Mouse (Mus musculus): ENCODE results near the gene Greb1. TPM values are rescaled to one million over a fixed set of nuclear protein-coding genes. Genes with fewer than 3 reads are reported as not detected.

The Greb1 gene
- polyA plus RNA-seq, 1 experiment, result 0.48 TPM

GRCm38 (mm10) chr12:16793371-16793770 is 7.3 kb downstream of the Greb1 start:
- Histone ChIP-seq H3K4me1 (ENCODE audit: control insufficient read depth, insufficient read depth, low read length) (no peaks in the 10 kb centered on the region), H3K4me3 (ENCODE audit: insufficient read depth, low read length) (no peak overlapping the region), H3K27ac (ENCODE audit: insufficient read depth, low read length) (no peak overlapping the region)
- no peak for TF ChIP-seq POLR2A (IDR thresholded peaks at IDR 0.05; ENCODE audit: extremely low read depth, insufficient read depth, low read length)

GRCm38 (mm10) chr12:16790456-16790855 is 10.2 kb downstream of the Greb1 start:
- Histone ChIP-seq H3K4me3 (ENCODE audit: insufficient read depth, low read length) (no peak overlapping the region), H3K27ac (ENCODE audit: insufficient read depth, low read length) (no peak overlapping the region), H3K4me1 (ENCODE audit: control insufficient read depth, insufficient read depth, low read length) (no peaks in the 10 kb centered on the region)
- no peak for TF ChIP-seq CTCF (IDR thresholded peaks at IDR 0.05; ENCODE audit: extremely low read depth, insufficient read depth, low read length)
- no peak for TF ChIP-seq POLR2A (IDR thresholded peaks at IDR 0.05; ENCODE audit: extremely low read depth, insufficient read depth, low read length)

GRCm38 (mm10) chr12:16789756-16790155 is 10.9 kb downstream of the Greb1 start:
- no peak overlapping the region for H3K4me3 ChIP-seq (ENCODE audit: insufficient read depth, low read length)
- TF ChIP-seq CTCF (IDR thresholded peaks at IDR 0.05; ENCODE audit: extremely low read depth, insufficient read depth, low read length), result no peak
- TF ChIP-seq POLR2A (IDR thresholded peaks at IDR 0.05; ENCODE audit: extremely low read depth, insufficient read depth, low read length), result no peak
- no peaks in the 10 kb centered on the region for H3K4me1 ChIP-seq (ENCODE audit: control insufficient read depth, insufficient read depth, low read length)
- no peak overlapping the region for H3K27ac ChIP-seq (ENCODE audit: insufficient read depth, low read length)

GRCm38 (mm10) chr12:16789199-16789598 is 11.5 kb downstream of the Greb1 start:
- no peak overlapping the region for H3K4me3 ChIP-seq (ENCODE audit: insufficient read depth, low read length)
- TF ChIP-seq POLR2A (IDR thresholded peaks at IDR 0.05; ENCODE audit: extremely low read depth, insufficient read depth, low read length) (no peak), CTCF (IDR thresholded peaks at IDR 0.05; ENCODE audit: extremely low read depth, insufficient read depth, low read length) (no peak)
- H3K4me1 ChIP-seq (ENCODE audit: control insufficient read depth, insufficient read depth, low read length), result no peaks in the 10 kb centered on the region
- H3K27ac ChIP-seq (ENCODE audit: insufficient read depth, low read length), result no peak overlapping the region

GRCm38 (mm10) chr12:16788600-16788999 is 12.1 kb downstream of the Greb1 start:
- H3K4me3 ChIP-seq (ENCODE audit: insufficient read depth, low read length), result no peak overlapping the region
- no peaks in the 10 kb centered on the region for H3K4me1 ChIP-seq (ENCODE audit: control insufficient read depth, insufficient read depth, low read length)
- TF ChIP-seq CTCF (IDR thresholded peaks at IDR 0.05; ENCODE audit: extremely low read depth, insufficient read depth, low read length) (no peak), POLR2A (IDR thresholded peaks at IDR 0.05; ENCODE audit: extremely low read depth, insufficient read depth, low read length) (no peak)
- H3K27ac ChIP-seq (ENCODE audit: insufficient read depth, low read length), result no peak overlapping the region

- TF ChIP-seq POLR2A (IDR thresholded peaks at IDR 0.05; ENCODE audit: extremely low read depth, insufficient read depth, low read length), result no peak
- TF ChIP-seq CTCF (IDR thresholded peaks at IDR 0.05; ENCODE audit: extremely low read depth, insufficient read depth, low read length), result no peak
- H3K27ac ChIP-seq (ENCODE audit: insufficient read depth, low read length), result no peak overlapping the region
- H3K4me3 ChIP-seq (ENCODE audit: insufficient read depth, low read length), result no peak overlapping the region
- H3K4me1 ChIP-seq (ENCODE audit: control insufficient read depth, insufficient read depth, low read length), result no peaks in the 10 kb centered on the region
Measured at GRCm38 (mm10) chr12:16781034-16781746, 19.5 kb downstream of the Greb1 start.

- H3K4me1 ChIP-seq (ENCODE audit: control insufficient read depth, insufficient read depth, low read length), result no peaks in the 10 kb centered on the region
- TF ChIP-seq CTCF (IDR thresholded peaks at IDR 0.05; ENCODE audit: extremely low read depth, insufficient read depth, low read length), result no peak
- TF ChIP-seq POLR2A (IDR thresholded peaks at IDR 0.05; ENCODE audit: extremely low read depth, insufficient read depth, low read length), result no peak
- no peak overlapping the region for H3K27ac ChIP-seq (ENCODE audit: insufficient read depth, low read length)
- H3K4me3 ChIP-seq (ENCODE audit: insufficient read depth, low read length), result no peak overlapping the region
Measured at GRCm38 (mm10) chr12:16780320-16780719, 20.4 kb downstream of the Greb1 start.

- Histone ChIP-seq H3K4me3 (ENCODE audit: insufficient read depth, low read length) (no peak overlapping the region), H3K4me1 (ENCODE audit: control insufficient read depth, insufficient read depth, low read length) (no peaks in the 10 kb centered on the region), H3K27ac (ENCODE audit: insufficient read depth, low read length) (no peak overlapping the region)
- no peak for TF ChIP-seq CTCF (IDR thresholded peaks at IDR 0.05; ENCODE audit: extremely low read depth, insufficient read depth, low read length)
- no peak for TF ChIP-seq POLR2A (IDR thresholded peaks at IDR 0.05; ENCODE audit: extremely low read depth, insufficient read depth, low read length)
Measured at GRCm38 (mm10) chr12:16779165-16779564, 21.5 kb downstream of the Greb1 start.

GRCm38 (mm10) chr12:16778523-16778922 is 22.2 kb downstream of the Greb1 start:
- Histone ChIP-seq H3K4me3 (ENCODE audit: insufficient read depth, low read length) (no peak overlapping the region), H3K4me1 (ENCODE audit: control insufficient read depth, insufficient read depth, low read length) (no peaks in the 10 kb centered on the region), H3K27ac (ENCODE audit: insufficient read depth, low read length) (no peak overlapping the region)
- no peak for TF ChIP-seq POLR2A (IDR thresholded peaks at IDR 0.05; ENCODE audit: extremely low read depth, insufficient read depth, low read length)
- TF ChIP-seq CTCF (IDR thresholded peaks at IDR 0.05; ENCODE audit: extremely low read depth, insufficient read depth, low read length), result no peak

GRCm38 (mm10) chr12:16775351-16775750 is 25.3 kb downstream of the Greb1 start:
- H3K4me1 ChIP-seq (ENCODE audit: control insufficient read depth, insufficient read depth, low read length), result no peaks in the 10 kb centered on the region
- TF ChIP-seq POLR2A (IDR thresholded peaks at IDR 0.05; ENCODE audit: extremely low read depth, insufficient read depth, low read length) (no peak), CTCF (IDR thresholded peaks at IDR 0.05; ENCODE audit: extremely low read depth, insufficient read depth, low read length) (no peak)
- H3K4me3 ChIP-seq (ENCODE audit: insufficient read depth, low read length), result no peak overlapping the region

More at GRCm38 (mm10) chr12:16775351-16775750, 25.3 kb downstream of the Greb1 start:
- H3K27ac ChIP-seq (ENCODE audit: insufficient read depth, low read length), result no peak overlapping the region

All from cortical plate, adult 2 months (tissue).